Mouse (Mus musculus): ENCODE measurements at regions not wholly inside any gene's neighbourhood (a gene's known extent, or its start where the extent isn't known, plus 50 kb on each side); places are given as distances from the start of the nearest gene placed in this dataset.

- Histone ChIP-seq H3K36me3 (ENCODE audit: control insufficient read depth, insufficient read depth) (no peaks in the 10 kb centered on the region), H3K79me2 (ENCODE audit: control insufficient read depth, insufficient read depth) (no peaks in the 10 kb centered on the region), H3K4me3 (ENCODE audit: insufficient read depth, poor library complexity, severe bottlenecking) (no peak overlapping the region), H3K27me3 (ENCODE audit: control insufficient read depth, insufficient read depth, insufficient read length) (no peaks in the 10 kb centered on the region), H3K79me3 (ENCODE audit: low read depth) (no peaks in the 10 kb centered on the region), H3ac (ENCODE audit: control insufficient read depth, insufficient read length, low read depth) (no peak overlapping the region)
- TF ChIP-seq USF1 (IDR thresholded peaks at IDR 0.05; ENCODE audit: low read depth) (no peak), MAX (IDR thresholded peaks at IDR 0.05) (no peak), CEBPB (IDR thresholded peaks at IDR 0.05; ENCODE audit: low read depth) (no peak), FOSL1 (IDR thresholded peaks at IDR 0.05; ENCODE audit: insufficient read depth, low read length, poor library complexity, severe bottlenecking) (no peak), CTCF (IDR thresholded peaks at IDR 0.05; ENCODE audit: control insufficient read depth, insufficient read depth, insufficient read length) (no peak), MYOG (IDR thresholded peaks at IDR 0.05; ENCODE audit: control insufficient read depth, extremely low read depth, insufficient read length) (no peak), MYOD1 (IDR thresholded peaks at IDR 0.05; ENCODE audit: control insufficient read depth, insufficient read length, low read depth) (no peak)
Measured at GRCm38 (mm10) chr10:118981446-118981845, 111.4 kb upstream of the Dyrk2 start.

GRCm38 (mm10) chr10:118979339-118979738 lies 109.3 kb upstream of the Dyrk2 start:
- Histone ChIP-seq H3K4me3 (ENCODE audit: insufficient read depth, poor library complexity, severe bottlenecking) (no peak overlapping the region), H3K79me3 (ENCODE audit: low read depth) (no peaks in the 10 kb centered on the region), H3K79me2 (ENCODE audit: control insufficient read depth, insufficient read depth) (no peaks in the 10 kb centered on the region), H3K27me3 (ENCODE audit: control insufficient read depth, insufficient read depth, insufficient read length) (no peaks in the 10 kb centered on the region), H3ac (ENCODE audit: control insufficient read depth, insufficient read length, low read depth) (no peak overlapping the region), H3K36me3 (ENCODE audit: control insufficient read depth, insufficient read depth) (no peaks in the 10 kb centered on the region)
- TF ChIP-seq CTCF (IDR thresholded peaks at IDR 0.05; ENCODE audit: control insufficient read depth, insufficient read depth, insufficient read length) (no peak), MYOD1 (IDR thresholded peaks at IDR 0.05; ENCODE audit: control insufficient read depth, insufficient read length, low read depth) (no peak), USF1 (IDR thresholded peaks at IDR 0.05; ENCODE audit: low read depth) (no peak), MAX (IDR thresholded peaks at IDR 0.05) (no peak), FOSL1 (IDR thresholded peaks at IDR 0.05; ENCODE audit: insufficient read depth, low read length, poor library complexity, severe bottlenecking) (no peak), CEBPB (IDR thresholded peaks at IDR 0.05; ENCODE audit: low read depth) (no peak), MYOG (IDR thresholded peaks at IDR 0.05; ENCODE audit: control insufficient read depth, extremely low read depth, insufficient read length) (no peak)

- Histone ChIP-seq H3K79me2 (ENCODE audit: control insufficient read depth, insufficient read depth) (no peaks in the 10 kb centered on the region), H3K36me3 (ENCODE audit: control insufficient read depth, insufficient read depth) (no peaks in the 10 kb centered on the region), H3K4me3 (ENCODE audit: insufficient read depth, poor library complexity, severe bottlenecking) (no peak overlapping the region), H3K79me3 (ENCODE audit: low read depth) (no peaks in the 10 kb centered on the region), H3ac (ENCODE audit: control insufficient read depth, insufficient read length, low read depth) (no peak overlapping the region), H3K27me3 (ENCODE audit: control insufficient read depth, insufficient read depth, insufficient read length) (no peaks in the 10 kb centered on the region)
- TF ChIP-seq MYOD1 (IDR thresholded peaks at IDR 0.05; ENCODE audit: control insufficient read depth, insufficient read length, low read depth): no peak
Measured at GRCm38 (mm10) chr10:118978181-118978743, 108.3 kb upstream of the Dyrk2 start.

- H3K79me2 ChIP-seq (ENCODE audit: control insufficient read depth, insufficient read depth): no peaks in the 10 kb centered on the region
- H3K27me3 ChIP-seq (ENCODE audit: control insufficient read depth, insufficient read depth, insufficient read length): no peaks in the 10 kb centered on the region
- H3ac ChIP-seq (ENCODE audit: control insufficient read depth, insufficient read length, low read depth): no peak overlapping the region
- no peak overlapping the region for H3K4me3 ChIP-seq (ENCODE audit: insufficient read depth, poor library complexity, severe bottlenecking)
- TF ChIP-seq MYOD1 (IDR thresholded peaks at IDR 0.05; ENCODE audit: control insufficient read depth, insufficient read length, low read depth) (no peak), CEBPB (IDR thresholded peaks at IDR 0.05; ENCODE audit: low read depth) (no peak)
- H3K79me3 ChIP-seq (ENCODE audit: low read depth): no peaks in the 10 kb centered on the region
- no peaks in the 10 kb centered on the region for H3K36me3 ChIP-seq (ENCODE audit: control insufficient read depth, insufficient read depth)
Measured at GRCm38 (mm10) chr10:118976447-118976846, 106.4 kb upstream of the Dyrk2 start.

DNA sequence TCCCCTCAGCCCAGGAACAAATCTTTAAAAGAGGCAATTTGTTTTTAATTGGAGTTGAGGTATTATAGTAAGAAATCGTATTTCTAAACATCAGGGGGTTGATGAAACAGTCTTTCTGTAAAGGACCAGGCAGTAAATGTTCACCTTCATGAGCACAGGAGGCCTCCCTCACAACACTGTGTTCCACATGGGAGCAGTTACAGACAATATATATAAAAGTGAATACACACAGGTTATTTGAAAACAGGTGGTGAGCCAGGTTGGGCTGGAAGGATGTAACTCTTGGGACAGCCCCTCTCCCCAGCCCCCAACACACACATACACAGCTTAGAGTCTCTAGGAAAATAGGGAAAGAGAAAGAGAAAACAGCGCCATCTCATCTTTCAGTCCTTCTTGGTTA lies 105.8 kb upstream of the Dyrk2 start:
- Histone ChIP-seq H3K79me2 (ENCODE audit: control insufficient read depth, insufficient read depth) (no peaks in the 10 kb centered on the region), H3K27me3 (ENCODE audit: control insufficient read depth, insufficient read depth, insufficient read length) (no peaks in the 10 kb centered on the region), H3K36me3 (ENCODE audit: control insufficient read depth, insufficient read depth) (no peaks in the 10 kb centered on the region), H3ac (ENCODE audit: control insufficient read depth, insufficient read length, low read depth) (no peak overlapping the region), H3K4me3 (ENCODE audit: insufficient read depth, poor library complexity, severe bottlenecking) (no peak overlapping the region), H3K79me3 (ENCODE audit: low read depth) (no peaks in the 10 kb centered on the region)
- TF ChIP-seq MYOG (IDR thresholded peaks at IDR 0.05; ENCODE audit: control insufficient read depth, extremely low read depth, insufficient read length) (no peak), CEBPB (IDR thresholded peaks at IDR 0.05; ENCODE audit: low read depth) (no peak), USF1 (IDR thresholded peaks at IDR 0.05; ENCODE audit: low read depth) (no peak), MYOD1 (IDR thresholded peaks at IDR 0.05; ENCODE audit: control insufficient read depth, insufficient read length, low read depth) (no peak), FOSL1 (IDR thresholded peaks at IDR 0.05; ENCODE audit: insufficient read depth, low read length, poor library complexity, severe bottlenecking) (no peak), MAX (IDR thresholded peaks at IDR 0.05) (no peak), CTCF (IDR thresholded peaks at IDR 0.05; ENCODE audit: control insufficient read depth, insufficient read depth, insufficient read length) (no peak)

- Histone ChIP-seq H3K27me3 (ENCODE audit: control insufficient read depth, insufficient read depth, insufficient read length) (no peaks in the 10 kb centered on the region), H3K79me3 (ENCODE audit: low read depth) (no peaks in the 10 kb centered on the region), H3K4me3 (ENCODE audit: insufficient read depth, poor library complexity, severe bottlenecking) (no peak overlapping the region), H3K79me2 (ENCODE audit: control insufficient read depth, insufficient read depth) (no peaks in the 10 kb centered on the region), H3K36me3 (ENCODE audit: control insufficient read depth, insufficient read depth) (no peaks in the 10 kb centered on the region), H3ac (ENCODE audit: control insufficient read depth, insufficient read length, low read depth) (no peak overlapping the region)
- TF ChIP-seq MYOG (IDR thresholded peaks at IDR 0.05; ENCODE audit: control insufficient read depth, extremely low read depth, insufficient read length): no peak
- no peak for TF ChIP-seq FOSL1 (IDR thresholded peaks at IDR 0.05; ENCODE audit: insufficient read depth, low read length, poor library complexity, severe bottlenecking)
- TF ChIP-seq CEBPB (IDR thresholded peaks at IDR 0.05; ENCODE audit: low read depth): no peak
- no peak for TF ChIP-seq USF1 (IDR thresholded peaks at IDR 0.05; ENCODE audit: low read depth)
- TF ChIP-seq MYOD1 (IDR thresholded peaks at IDR 0.05; ENCODE audit: control insufficient read depth, insufficient read length, low read depth): no peak
- TF ChIP-seq MAX (IDR thresholded peaks at IDR 0.05): no peak
- no peak for TF ChIP-seq CTCF (IDR thresholded peaks at IDR 0.05; ENCODE audit: control insufficient read depth, insufficient read depth, insufficient read length)
Measured at GRCm38 (mm10) chr10:118973324-118973723, 103.3 kb upstream of the Dyrk2 start.

All from C2C12 (cell line).